Mouse (Mus musculus): ENCODE measurements around the gene Homer2. TPM values are rescaled to one million over a fixed set of nuclear protein-coding genes. Genes with fewer than 3 reads are reported as not detected.

Homer2 gene
- total RNA-seq, 2 experiments from 2014 or later: 68.1 to 77.5 TPM

DNA sequence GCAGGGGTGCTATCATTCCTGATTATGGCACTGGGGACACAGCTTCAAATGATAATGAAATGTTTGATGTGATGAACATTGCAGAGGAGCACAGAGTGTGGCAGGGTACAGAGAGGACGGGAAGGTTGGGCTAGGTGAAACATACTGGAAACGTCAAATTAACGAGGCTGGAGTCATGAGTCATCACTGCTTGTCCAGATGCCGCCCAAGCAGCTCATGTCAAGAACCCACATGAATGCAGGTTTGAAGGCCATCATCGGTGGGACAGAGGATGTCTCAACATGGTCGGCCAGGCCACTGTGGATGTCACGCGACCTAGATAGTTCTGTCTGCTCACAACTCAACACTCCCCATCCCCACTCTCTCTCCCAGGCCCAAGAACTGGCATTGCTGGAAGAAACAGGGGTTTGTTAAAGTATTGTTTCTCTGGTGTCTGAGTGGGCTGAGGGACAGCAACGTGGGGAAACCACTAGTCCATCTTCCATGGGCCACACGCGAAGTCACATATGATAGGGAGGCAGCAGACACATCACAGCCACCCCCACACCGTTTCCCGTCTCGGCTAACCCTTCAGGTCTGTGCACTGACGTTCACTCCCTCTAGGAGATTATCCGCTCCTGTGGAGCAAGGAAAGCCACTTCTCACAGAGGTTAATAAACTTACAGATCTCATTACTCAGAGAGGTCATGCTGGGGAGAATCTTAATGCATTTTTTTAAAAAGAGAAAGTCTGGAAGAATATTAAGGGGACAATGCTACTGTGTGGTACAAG is 11.4 kb downstream of the Homer2 start:
- no peak overlapping the region for H3K27ac ChIP-seq
- no peak for DNase-seq (ENCODE audit: extremely low spot score in 1 of 2, low spot score in 2 of 2)
- H3K4me3 ChIP-seq: no peak overlapping the region
- TF ChIP-seq CTCF (IDR thresholded peaks at IDR 0.05): no peak
- intact Hi-C loops (cut with DNase I): no loop called here

DNA sequence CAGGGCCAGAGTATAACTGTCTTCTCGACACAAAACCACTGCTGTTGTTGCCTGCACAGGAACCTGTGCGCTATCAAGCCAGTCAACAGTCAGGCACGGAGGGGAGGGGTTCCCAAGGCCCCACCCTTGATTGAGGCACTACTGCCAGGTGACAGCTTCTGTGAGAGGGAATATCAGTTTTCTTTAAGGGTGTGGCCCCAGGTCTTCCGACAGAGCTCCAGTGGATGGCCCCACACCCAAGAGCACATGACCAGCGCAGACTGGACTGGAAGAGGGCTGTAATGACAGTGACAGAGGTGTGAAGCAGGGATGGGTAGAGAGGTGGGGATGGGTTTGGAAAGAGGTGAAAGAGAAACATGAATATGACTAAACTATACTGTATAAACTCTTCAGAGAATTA is 16.3 kb downstream of the Homer2 start:
- no peak for DNase-seq (ENCODE audit: extremely low spot score in 1 of 2, low spot score in 2 of 2)
- TF ChIP-seq CTCF (IDR thresholded peaks at IDR 0.05): no peak
- Histone ChIP-seq H3K4me3 (no peak overlapping the region), H3K27ac (no peak overlapping the region)
- intact Hi-C loops (cut with DNase I): no loop called here

DNA sequence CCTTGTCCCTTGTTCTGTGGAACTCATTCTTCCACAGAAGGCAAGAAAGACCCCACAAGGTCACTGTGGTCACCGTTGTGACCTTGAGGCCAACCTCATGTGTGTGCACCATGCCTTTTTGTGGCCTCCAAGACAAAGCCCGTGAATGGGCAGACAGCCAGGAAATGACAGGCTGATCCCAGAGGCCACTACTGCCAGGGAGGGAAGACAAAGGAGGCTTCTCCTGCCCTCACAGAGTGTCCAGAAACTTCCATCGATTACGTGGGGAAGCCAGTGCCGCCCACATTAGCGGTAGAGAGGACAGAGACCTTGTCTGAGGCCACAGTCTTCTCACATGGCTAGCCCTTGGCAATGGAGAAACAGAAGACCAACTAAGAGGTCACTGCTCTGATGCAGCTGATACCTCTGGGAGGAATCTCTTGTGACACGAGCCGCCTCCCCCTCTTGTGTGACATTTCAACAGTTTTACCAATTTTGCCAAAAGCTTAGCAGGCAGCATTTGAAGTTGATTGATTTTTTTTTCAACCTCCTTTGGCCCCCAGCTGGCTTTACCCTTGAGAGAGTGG is 18.1 kb downstream of the Homer2 start:
- no peak for TF ChIP-seq CTCF (IDR thresholded peaks at IDR 0.05)
- intact Hi-C loops (cut with DNase I): no loop called here
- peak overlapping the region; percentile 38; the same call in 1 of the 2 replicates for H3K27ac ChIP-seq

DNA sequence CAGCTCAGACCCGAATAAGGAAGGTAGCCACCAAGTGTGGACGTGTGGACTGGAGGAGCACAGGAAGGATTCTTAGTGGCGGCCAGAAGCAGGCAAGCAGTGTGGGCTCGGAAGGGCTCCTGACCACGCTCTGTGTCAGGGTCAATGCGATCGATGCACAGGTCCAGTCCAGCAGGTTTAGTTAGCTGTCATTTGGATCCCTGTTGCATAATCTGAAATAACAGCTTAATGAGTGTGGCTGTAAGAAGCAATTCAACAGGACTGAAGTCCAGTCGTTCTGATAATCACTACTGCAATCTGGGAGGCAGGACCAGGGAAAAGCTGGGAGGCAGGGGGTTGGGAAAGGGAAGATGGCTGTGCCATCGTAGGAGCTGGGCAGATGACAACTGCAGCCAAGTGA is 18.9 kb downstream of the Homer2 start:
- intact Hi-C loops (cut with DNase I): no loop called here
- no peak for DNase-seq (ENCODE audit: extremely low spot score in 1 of 2, low spot score in 2 of 2)
- TF ChIP-seq CTCF (IDR thresholded peaks at IDR 0.05): no peak
- Histone ChIP-seq H3K27ac (no peak overlapping the region), H3K4me3 (no peak overlapping the region)

More for the DNA sequence above, 18.1 kb downstream of the Homer2 start:
- no peak for DNase-seq (ENCODE audit: extremely low spot score in 1 of 2, low spot score in 2 of 2)
- no peak overlapping the region for H3K4me3 ChIP-seq

DNA sequence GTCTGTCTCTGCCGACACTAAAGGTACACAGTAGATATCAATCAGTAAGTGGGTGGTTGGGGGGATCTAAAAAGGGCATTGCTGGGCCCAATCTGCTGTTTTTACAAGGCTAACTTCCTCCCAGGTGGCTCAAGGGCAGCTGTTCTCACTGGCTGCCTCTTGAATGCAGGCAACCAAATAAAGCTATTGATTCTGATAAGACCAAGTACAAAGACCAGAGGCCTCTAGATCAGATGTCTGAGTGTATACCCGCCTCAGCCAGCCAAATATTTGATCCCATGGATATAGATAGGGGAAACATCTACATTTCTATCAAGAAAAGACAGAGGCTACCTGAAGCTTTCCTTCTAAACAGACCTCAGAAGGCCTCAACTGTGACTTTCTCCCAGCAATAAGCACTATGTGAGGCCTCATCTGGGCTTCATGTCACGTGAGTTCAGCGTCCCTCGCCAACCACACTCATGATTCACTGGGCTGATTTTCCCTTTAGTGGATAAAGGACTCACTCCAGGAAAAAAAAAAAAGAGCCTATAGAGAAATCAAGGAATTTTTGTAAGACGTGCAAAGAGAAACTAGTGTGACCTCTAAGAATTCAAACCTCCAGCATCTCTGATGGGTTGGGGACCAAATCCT is 19.5 kb downstream of the Homer2 start:
- no peak for TF ChIP-seq CTCF (IDR thresholded peaks at IDR 0.05)
- Histone ChIP-seq H3K27ac (no peak overlapping the region), H3K4me3 (no peak overlapping the region)
- DNase-seq (ENCODE audit: extremely low spot score in 1 of 2, low spot score in 2 of 2): no peak
- intact Hi-C loops (cut with DNase I): no loop called here

DNA sequence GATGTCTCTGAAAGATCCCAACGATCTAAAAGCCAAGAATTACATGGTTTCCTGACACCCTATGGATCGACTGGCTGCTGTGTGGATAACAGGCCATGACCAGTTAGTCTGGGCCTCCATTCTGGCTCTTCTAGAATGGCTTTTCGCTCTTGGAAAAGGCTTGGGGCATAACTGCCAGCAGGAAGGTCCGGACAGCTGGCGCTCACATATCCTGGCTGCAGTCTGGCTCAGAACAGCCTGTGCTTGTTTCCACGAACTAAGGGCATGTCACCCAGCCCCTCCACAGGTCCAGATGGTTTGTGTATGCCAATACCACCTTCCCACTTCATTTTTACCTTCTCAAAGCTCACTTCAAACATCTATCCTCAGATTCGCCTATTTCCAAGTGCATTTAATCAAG is 22.0 kb downstream of the Homer2 start:
- Histone ChIP-seq H3K27ac (no peak overlapping the region), H3K4me3 (no peak overlapping the region)
- intact Hi-C loops (cut with DNase I): no loop called here
- TF ChIP-seq CTCF (IDR thresholded peaks at IDR 0.05): no peak
- no peak for DNase-seq (ENCODE audit: extremely low spot score in 1 of 2, low spot score in 2 of 2)

DNA sequence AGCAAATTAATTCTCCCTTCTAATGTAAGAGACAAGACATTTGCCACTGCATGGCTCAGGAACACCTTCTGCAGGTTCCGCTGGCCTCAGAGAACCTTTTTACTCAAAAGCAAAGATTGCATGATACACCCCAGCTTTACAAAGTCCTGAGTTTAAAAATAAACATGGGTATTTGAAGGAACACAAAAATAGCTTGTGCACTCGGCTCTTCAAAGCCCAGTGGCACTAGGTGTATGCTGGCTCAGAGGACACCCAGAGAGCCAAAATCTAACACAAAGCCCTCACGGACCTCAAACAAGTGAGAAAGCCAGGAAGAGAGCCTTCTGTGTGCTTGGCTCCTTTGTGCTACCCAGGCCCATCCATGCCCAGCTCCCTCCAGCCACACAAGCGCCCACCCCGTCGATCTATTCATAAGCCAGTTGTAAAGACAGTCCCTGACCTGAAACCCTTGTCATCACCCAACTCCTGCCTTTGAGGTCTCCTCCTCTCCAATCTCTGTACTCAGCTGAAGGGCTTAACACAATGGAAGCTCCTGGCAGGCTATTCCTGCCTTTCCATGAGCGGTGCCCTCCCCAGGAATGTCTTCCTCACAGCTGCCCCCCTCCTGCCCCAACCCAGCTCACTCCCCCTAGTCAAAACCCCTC is 23.4 kb downstream of the Homer2 start:
- TF ChIP-seq CTCF (IDR thresholded peaks at IDR 0.05): no peak
- intact Hi-C loops (cut with DNase I): no loop called here
- no peak overlapping the region for H3K27ac ChIP-seq
- no peak overlapping the region for H3K4me3 ChIP-seq
- DNase-seq (ENCODE audit: extremely low spot score in 1 of 2, low spot score in 2 of 2): no peak

DNA sequence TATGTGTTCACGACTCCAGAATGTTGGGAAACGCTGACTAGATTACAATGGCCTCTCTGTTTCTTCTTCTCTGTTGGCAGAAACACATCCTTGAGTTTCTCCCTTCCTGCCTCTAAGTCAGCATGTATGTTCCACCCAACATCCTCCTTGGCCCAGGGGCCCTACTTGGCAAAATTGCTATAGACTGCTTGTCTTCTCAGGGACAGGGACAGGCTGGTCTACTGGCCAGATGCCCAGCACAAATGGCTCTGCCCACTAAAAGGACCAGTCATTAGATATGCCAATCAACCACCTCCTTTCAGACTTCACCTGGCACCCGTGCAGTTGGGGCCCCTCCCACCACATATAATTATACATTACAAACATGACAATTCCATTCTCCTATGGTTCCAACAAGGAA is 25.9 kb downstream of the Homer2 start:
- no peak for TF ChIP-seq CTCF (IDR thresholded peaks at IDR 0.05)
- Histone ChIP-seq H3K27ac (no peak overlapping the region), H3K4me3 (no peak overlapping the region)
- intact Hi-C loops (cut with DNase I): no loop called here
- no peak for DNase-seq (ENCODE audit: extremely low spot score in 1 of 2, low spot score in 2 of 2)

DNA sequence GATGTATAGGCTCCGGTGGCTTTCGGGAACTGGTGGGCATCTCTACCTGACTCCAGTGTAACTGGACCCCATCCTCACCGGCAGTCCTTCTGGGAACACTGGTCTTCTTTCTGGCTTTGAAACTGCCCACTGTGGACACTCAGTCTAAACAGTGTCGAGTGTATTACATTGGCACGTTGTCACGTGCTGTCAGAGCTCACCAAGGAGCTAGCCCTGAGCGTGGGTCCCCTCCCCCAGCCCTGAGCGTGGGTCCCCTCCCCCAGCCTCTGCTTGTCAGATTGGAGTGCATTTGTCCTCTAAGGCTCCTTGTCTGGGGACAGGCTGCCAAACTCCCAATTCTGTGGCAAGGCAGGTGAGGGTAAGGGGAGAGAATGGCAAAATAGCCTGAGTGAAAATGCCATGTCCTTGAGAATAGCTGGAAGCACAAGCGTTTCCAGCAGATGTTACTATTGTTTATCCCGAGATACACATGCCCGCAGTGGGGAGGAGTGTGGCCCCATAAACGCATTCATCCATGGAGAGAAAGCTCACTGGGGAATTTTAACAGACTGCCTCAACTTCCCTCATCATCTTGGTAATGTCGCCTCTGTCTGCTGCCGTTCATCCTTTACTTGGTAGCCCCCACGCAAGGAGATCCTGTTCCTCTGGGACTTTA is 33.8 kb downstream of the Homer2 start:
- no peak overlapping the region for H3K4me3 ChIP-seq
- H3K27ac ChIP-seq: no peak overlapping the region
- no peak for TF ChIP-seq CTCF (IDR thresholded peaks at IDR 0.05)
- intact Hi-C loops (cut with DNase I): no loop called here
- no peak for DNase-seq (ENCODE audit: extremely low spot score in 1 of 2, low spot score in 2 of 2)

DNA sequence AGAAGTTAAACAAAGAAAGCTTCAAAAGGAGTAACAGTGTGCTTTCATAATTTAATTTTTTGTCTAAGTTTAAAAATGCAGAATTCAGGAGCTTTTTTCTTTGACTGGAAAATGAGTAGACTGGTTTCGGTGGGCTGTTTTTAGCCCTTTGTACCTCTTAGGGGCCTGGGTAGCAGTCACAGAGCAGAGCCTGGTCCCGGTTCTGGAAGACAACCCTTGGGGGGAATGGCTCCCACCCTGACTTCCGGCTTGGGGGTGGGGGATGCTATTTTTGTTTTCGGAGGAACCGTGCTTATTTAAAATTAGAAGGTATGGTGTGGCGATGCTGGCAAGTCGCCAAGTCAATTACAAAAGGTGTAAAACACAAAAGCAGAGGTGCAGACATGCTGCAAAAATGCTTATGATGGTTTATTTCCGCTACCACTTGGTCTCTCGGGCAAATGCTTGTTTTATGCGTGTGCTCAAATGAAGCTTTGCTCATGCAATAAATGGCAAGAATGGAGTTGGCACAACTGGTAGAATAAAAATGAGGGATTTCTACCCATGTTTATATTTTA is 34.5 kb downstream of the Homer2 start:
- Histone ChIP-seq H3K27ac (no peak overlapping the region), H3K4me3 (0 out of 2 replicates have a peak overlapping the region, but pooled peaks have one; percentile 13)
- no peak for TF ChIP-seq CTCF (IDR thresholded peaks at IDR 0.05)
- no peak for DNase-seq (ENCODE audit: extremely low spot score in 1 of 2, low spot score in 2 of 2)
- intact Hi-C loops (cut with DNase I): no loop called here

DNA sequence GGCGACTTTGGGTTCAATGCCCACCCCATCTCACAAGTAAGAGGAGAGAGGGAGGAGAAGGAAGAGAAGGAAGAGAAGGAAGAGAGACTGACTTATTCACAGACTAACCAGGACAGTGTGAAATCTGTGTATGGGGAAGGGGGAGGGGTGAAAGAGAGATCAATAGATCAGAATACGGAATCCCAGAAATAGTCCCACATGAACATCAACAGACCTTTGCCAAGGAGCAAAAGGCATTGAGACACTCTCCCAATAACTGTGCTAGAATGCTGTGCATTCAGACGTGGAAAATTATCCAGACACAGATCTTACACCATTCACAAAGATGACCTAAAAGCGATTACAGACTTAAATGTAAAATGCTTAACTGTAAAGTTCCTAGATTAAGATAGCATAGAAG is 40.2 kb downstream of the Homer2 start:
- Histone ChIP-seq H3K4me3 (no peak overlapping the region), H3K27ac (no peak overlapping the region)
- no peak for DNase-seq (ENCODE audit: extremely low spot score in 1 of 2, low spot score in 2 of 2)
- intact Hi-C loops (cut with DNase I): no loop called here
- no peak for TF ChIP-seq CTCF (IDR thresholded peaks at IDR 0.05)

Measured in left cerebral cortex, adult 2 months (tissue).